Mouse (Mus musculus) gastrocnemius, adult 8-10 months (tissue): ENCODE measurements around the gene Lrrfip2. TPM values are rescaled to one million over a fixed set of nuclear protein-coding genes. Genes with fewer than 3 reads are reported as not detected.

Experiments
- DNase-seq, 2 experiments: peaks; one replicate each; pipeline ENCODE4 v3.0.0; 2022; ENCODE audit warnings: low spot score in 2 of 2
- total RNA-seq, 4 experiments: library from RNA; stranded (reverse); gene quantifications; 2 replicates each; pipeline ENCODE4 v1.2.4; 2022

Lrrfip2 gene
- total RNA-seq, 4 experiments from 2014 or later, result 60.4 to 79.8 (median 70.3) TPM

DNA sequence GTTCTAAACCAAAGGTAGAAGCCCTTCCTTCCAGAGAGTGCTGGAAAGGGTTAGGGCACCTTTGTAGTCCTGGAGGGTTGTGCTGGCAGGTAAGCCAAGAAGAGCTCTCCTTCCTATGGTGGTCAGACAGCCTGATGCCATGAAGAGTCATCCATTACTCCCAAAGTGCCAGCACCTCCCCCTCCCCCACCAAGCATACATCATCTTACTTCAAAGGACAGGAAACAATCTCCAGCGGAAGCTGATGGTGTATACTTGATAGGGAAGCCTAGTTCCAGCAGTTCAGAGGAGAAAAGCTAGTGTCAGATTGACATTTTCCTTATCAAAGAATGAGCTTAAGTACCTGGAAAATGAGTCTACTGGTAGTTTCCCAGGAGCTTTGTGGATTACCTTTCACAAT, 157.8 kb downstream of the Lrrfip2 start:
- no peak for DNase-seq

Other genes with a start within 250 kb of the Lrrfip2 start
- gene Als2cl, start 237.7 kb upstream of the Lrrfip2 start, total RNA-seq, result 1 to 10 TPM; 2.6 to 3.2 (median 2.9) TPM
- gene Tmie, start 237.5 kb upstream of the Lrrfip2 start, total RNA-seq, result under 1 TPM; 0.41 to 0.81 (median 0.64) TPM
- gene Fam240a, start 200.7 kb upstream of the Lrrfip2 start, total RNA-seq, result 1 to 10 TPM in 2 of 4 experiments, under 1 TPM in 2; 0.65 to 2.2 (median 0.90) TPM
- not detected for gene Tdgf1, start 171.4 kb upstream of the Lrrfip2 start, total RNA-seq
- 100 to 1,000 TPM in 1 of 4 experiments, 10 to 100 TPM in 3; 84.4 to 106 (median 97.6) TPM for gene Lrrc2, start 166.0 kb upstream of the Lrrfip2 start, total RNA-seq
- gene Rtp3, start 127.0 kb upstream of the Lrrfip2 start, total RNA-seq, result 1 to 10 TPM in 1 of 4 experiments, under 1 TPM in 3; 0.60 to 1.2 (median 0.76) TPM
- gene Ltf, start 98.3 kb upstream of the Lrrfip2 start, total RNA-seq, result not detected
- gene Ccrl2, start 60.1 kb upstream of the Lrrfip2 start, total RNA-seq, result 10 to 100 TPM in 1 of 4 experiments, 1 to 10 TPM in 3; 4.4 to 10.9 (median 5.2) TPM
- gene Mlh1, start 154.2 kb downstream of the Lrrfip2 start, total RNA-seq, result 1 to 10 TPM; 2.7 to 5.6 (median 3.8) TPM
- 10 to 100 TPM; 17.2 to 23.4 (median 22.3) TPM for gene Epm2aip1, start 154.3 kb downstream of the Lrrfip2 start, total RNA-seq
- gene Trank1, start 194.1 kb downstream of the Lrrfip2 start, total RNA-seq, result under 1 TPM; 0.03 to 0.19 (median 0.06) TPM